Mouse (Mus musculus) lung, adult 2 months (tissue): ENCODE results near the gene Phldb2. TPM values are rescaled to one million over a fixed set of nuclear protein-coding genes. Genes with fewer than 3 reads are reported as not detected.
A peak's percentile ranks its signal among the peaks of the same experiment; 100 is the strongest.

ENCODE experiments used
- DNase-seq: peaks from one replicate; pipeline ENCODE4 v3.0.0; 2022
- H3K4me1 ChIP-seq: fragments of 200-500 bp; 2 replicates; pipeline ENCODE4 v1.6.1; 2011; ENCODE audit warnings: low read length; ENCODE audit not compliant: control insufficient read depth, insufficient read depth
- H3K4me3 ChIP-seq: fragments of 200-500 bp; replicated peaks from 2 replicates; pipeline ENCODE3; 2011; ENCODE audit warnings: low read depth, mild to moderate bottlenecking, control low read depth, low read length; ENCODE audit errors: extremely low read depth
- CTCF ChIP-seq: fragments of 200-500 bp; IDR thresholded peaks from 2 replicates; pipeline ENCODE4 v1.5.1; 2011; ENCODE audit warnings: mild to moderate bottlenecking, low read length, control low read depth; ENCODE audit not compliant: insufficient read depth
- POLR2A ChIP-seq: fragments of 200-500 bp; IDR thresholded peaks from 2 replicates; pipeline ENCODE4 v1.6.1; 2011; ENCODE audit warnings: low read depth, mild to moderate bottlenecking, control low read depth, low read length, borderline replicate concordance; ENCODE audit errors: extremely low read depth
- WGBS: fragments of 180-500 bp; shearing (Covaris S2); methylation state at CpG from one replicate; pipeline ENCODE4 v1.1.7; 2018; 5-methylcytosine and 5-hydroxymethylcytosine counted together
- polyA plus RNA-seq: library from polyadenylated mRNA; depleted of rRNA; stranded (reverse); fragments of >200 nt; gene quantifications from 2 replicates; pipeline ENCODE4 v1.2.3, GENCODE M21; 2012

Phldb2 gene
- polyA plus RNA-seq, 1 experiment: 53.0 TPM

DNA sequence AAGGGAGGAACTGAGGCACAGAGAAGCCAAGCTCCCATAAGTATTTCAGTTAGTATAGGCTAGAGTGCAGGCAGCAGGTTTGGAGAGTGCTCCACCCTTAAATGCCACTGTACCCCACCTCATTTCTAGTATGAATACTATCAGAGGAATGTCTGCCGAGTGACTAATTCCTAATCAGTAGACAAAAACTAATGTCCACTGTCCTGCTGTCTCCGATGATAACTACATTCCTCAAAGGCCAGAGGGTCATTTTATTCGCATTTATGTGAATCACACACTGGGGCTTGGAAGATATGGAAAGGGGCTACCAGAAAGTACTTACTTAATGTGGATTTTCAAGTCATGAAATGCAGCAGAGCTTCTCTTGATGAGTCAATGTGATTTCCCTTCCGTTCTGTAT is 104.4 kb downstream of the Phldb2 start:
- Histone ChIP-seq H3K4me1 (peaks cover 3% of the 10 kb centered on the region), H3K4me3 (no peak overlapping the region)
- no peak for DNase-seq
- TF ChIP-seq CTCF: no peak
- no peak for TF ChIP-seq POLR2A
- WGBS: 67% methylated on average over 4 of the region's 4 CpGs

- Histone ChIP-seq H3K4me1 (peaks cover 12% of the 10 kb centered on the region), H3K4me3 (no peak overlapping the region)
- TF ChIP-seq CTCF (no peak), POLR2A (no peak)
- 22% methylated on average over 10 of the region's 10 CpGs for WGBS
- peak; percentile 39 for DNase-seq
Measured at GRCm38 (mm10) chr16:45844875-45845274, 108.5 kb downstream of the Phldb2 start.

- H3K4me1 ChIP-seq: peaks cover 16% of the 10 kb centered on the region
- peak; percentile 42; the same call in 1 of the 2 replicates for TF ChIP-seq CTCF
- peak; percentile 82; the same call in 1 of the 2 replicates for TF ChIP-seq POLR2A
- 1% methylated on average over 45 of the region's 45 CpGs for WGBS
- peak overlapping the region; percentile 100 for H3K4me3 ChIP-seq
- peak; percentile 93 for DNase-seq
Measured at GRCm38 (mm10) chr16:45844049-45844780, 109.2 kb downstream of the Phldb2 start.

DNA sequence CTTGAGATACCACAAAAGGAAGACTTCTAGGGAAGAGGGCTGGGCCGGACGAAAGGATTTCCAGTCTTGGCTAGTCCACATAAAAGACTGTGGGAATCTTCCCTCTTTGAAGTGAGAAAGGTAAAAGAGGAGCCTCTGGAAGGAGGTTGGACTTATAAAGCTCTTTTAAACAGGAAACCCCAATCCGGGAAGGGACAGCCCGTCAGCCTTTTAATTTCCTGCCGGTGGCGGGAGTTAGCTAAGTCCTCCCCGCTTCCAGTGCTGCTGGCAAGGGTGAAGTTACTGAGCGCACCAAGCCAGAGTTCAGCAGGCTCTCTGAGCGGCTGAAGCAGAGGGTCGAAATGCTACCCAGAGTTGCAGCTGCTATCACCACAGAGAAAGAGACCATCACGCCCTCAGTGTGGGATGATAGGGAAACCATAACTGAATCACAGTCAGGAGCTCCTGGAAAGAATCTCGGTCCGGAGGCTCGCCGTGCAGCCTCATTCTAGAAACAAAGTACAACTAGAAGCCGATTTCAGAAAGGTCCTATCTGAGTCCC is 110.0 kb downstream of the Phldb2 start:
- Histone ChIP-seq H3K4me1 (peaks cover 21% of the 10 kb centered on the region), H3K4me3 (peak overlapping the region; percentile 100)
- TF ChIP-seq POLR2A (peak; percentile 91; the same call in 1 of the 2 replicates), CTCF (no peak)
- 1% methylated on average over 16 of the region's 16 CpGs for WGBS
- DNase-seq: peak; percentile 66

DNA sequence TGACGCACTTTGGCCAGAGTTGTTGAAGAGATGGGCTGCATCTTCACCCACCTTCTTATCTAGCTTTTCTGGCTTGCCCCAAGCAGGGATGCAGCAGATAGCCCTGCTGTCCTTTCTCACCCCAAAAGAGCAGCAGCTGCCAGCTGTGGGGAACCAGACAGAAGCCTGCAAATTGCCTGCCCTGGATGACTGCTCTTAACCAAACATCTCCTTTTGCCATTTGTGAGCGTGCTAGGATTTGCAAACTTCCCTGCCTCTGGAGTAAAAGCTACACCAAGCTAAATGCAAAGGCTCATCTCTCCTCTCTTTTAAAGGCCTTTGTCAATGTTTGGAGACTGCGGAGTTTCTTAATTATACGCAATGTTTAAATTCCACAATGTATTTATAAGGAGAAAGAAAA is 111.0 kb downstream of the Phldb2 start:
- WGBS: 22% methylated on average over 4 of the region's 4 CpGs
- peaks cover 30% of the 10 kb centered on the region for H3K4me1 ChIP-seq
- TF ChIP-seq POLR2A (no peak), CTCF (no peak)
- H3K4me3 ChIP-seq: peak overlapping the region; percentile 67
- DNase-seq: peak; percentile 45

- DNase-seq: no peak
- 37% methylated on average over 3 of the region's 3 CpGs for WGBS
- Histone ChIP-seq H3K4me1 (peaks cover 33% of the 10 kb centered on the region), H3K4me3 (peak overlapping the region; percentile 53)
- no peak for TF ChIP-seq CTCF
- TF ChIP-seq POLR2A: no peak
Measured at GRCm38 (mm10) chr16:45841806-45842205, 111.6 kb downstream of the Phldb2 start.

DNA sequence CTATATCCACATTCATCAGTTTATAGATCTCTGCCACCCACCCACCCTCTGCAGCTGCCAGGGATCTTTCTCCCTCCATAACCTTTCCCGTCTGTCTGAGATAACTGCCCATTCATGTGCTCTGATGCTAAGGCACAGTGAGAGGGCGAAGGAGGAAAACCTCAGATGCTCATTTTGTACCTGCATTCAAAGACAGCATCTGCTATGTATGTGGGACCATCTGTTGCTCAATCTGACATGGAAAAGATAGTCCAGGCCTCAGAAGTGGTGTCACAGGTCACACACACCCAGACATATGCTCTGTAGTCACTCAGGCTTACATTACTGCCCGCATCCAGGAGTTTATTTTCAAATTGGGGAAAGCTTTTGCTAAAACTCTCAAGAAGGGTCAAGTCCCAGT is 112.4 kb downstream of the Phldb2 start:
- 69% methylated on average over 3 of the region's 3 CpGs for WGBS
- no peak overlapping the region for H3K4me3 ChIP-seq
- no peak for DNase-seq
- no peak for TF ChIP-seq CTCF
- no peak for TF ChIP-seq POLR2A
- peaks cover 39% of the 10 kb centered on the region for H3K4me1 ChIP-seq

- WGBS: 17% methylated on average over 5 of the region's 5 CpGs
- Histone ChIP-seq H3K4me3 (no peak overlapping the region), H3K4me1 (peaks cover 46% of the 10 kb centered on the region)
- TF ChIP-seq CTCF (no peak), POLR2A (no peak)
- DNase-seq: peak; percentile 56
Measured at GRCm38 (mm10) chr16:45837541-45838342, 115.7 kb downstream of the Phldb2 start.

GRCm38 (mm10) chr16:45832747-45833108 is 120.7 kb downstream of the Phldb2 start:
- DNase-seq: no peak
- no peak for TF ChIP-seq POLR2A
- no peak for TF ChIP-seq CTCF
- Histone ChIP-seq H3K4me3 (no peak overlapping the region), H3K4me1 (peaks cover 37% of the 10 kb centered on the region)
- WGBS: 13% methylated on average over 6 of the region's 6 CpGs
